Mouse (Mus musculus) MEL (cell line): ENCODE measurements at regions not wholly inside any gene's neighbourhood (a gene's known extent, or its start where the extent isn't known, plus 50 kb on each side); places are given as distances from the start of the nearest gene placed in this dataset.

Source experiments
- DNase-seq: peaks from one replicate; pipeline ENCODE4 v3.0.0; 2011; ENCODE audit warnings: low read depth, low spot score
- H3K27ac ChIP-seq: 2 replicates; pipeline ENCODE4 v1.5.1; 2012; ENCODE audit warnings: low read depth, mild to moderate bottlenecking, control low read depth, low read length, moderate library complexity; ENCODE audit not compliant: control insufficient read depth
- H3K27me3 ChIP-seq, 2 experiments: fragments of 150-350 bp in 1 of 2; sonication (generic) in 1 of 2; 2 replicates each; pipeline ENCODE4 v1.6.1; 2012; ENCODE audit warnings: low read length in 2 of 2, mild to moderate bottlenecking in 2 of 2, improper control_type of control experiment in 1 of 2, moderate library complexity in 1 of 2; ENCODE audit not compliant: insufficient read depth in 2 of 2, control insufficient read depth in 1 of 2
- H3K36me3 ChIP-seq, 2 experiments: 2 replicates each; pipeline ENCODE4 v1.6.1; 2012 to 2014; ENCODE audit warnings: low read length in 2 of 2, improper control_type of control experiment in 1 of 2, inconsistent platforms in 1 of 2, mild to moderate bottlenecking in 1 of 2; ENCODE audit not compliant: insufficient read depth in 2 of 2, control insufficient read depth in 1 of 2
- H3K4me1 ChIP-seq, 2 experiments: fragments of 150-350 bp in 1 of 2; sonication (generic) in 1 of 2; 2 replicates each; pipeline ENCODE4 v1.6.1; 2012; ENCODE audit warnings: low read length in 2 of 2, improper control_type of control experiment in 1 of 2, mild to moderate bottlenecking in 1 of 2; ENCODE audit not compliant: insufficient read depth in 2 of 2, control insufficient read depth in 1 of 2
- H3K4me3 ChIP-seq, 2 experiments: fragments of 150-350 bp in 1 of 2; sonication (generic) in 1 of 2; 2 replicates each; pipeline ENCODE4 v1.5.1; 2012; ENCODE audit warnings: low read depth in 2 of 2, low read length in 2 of 2, mild to moderate bottlenecking in 2 of 2, moderate library complexity in 2 of 2, control low read depth in 1 of 2, improper control_type of control experiment in 1 of 2; ENCODE audit not compliant: control insufficient read depth in 1 of 2, insufficient read depth in 1 of 2
- H3K79me2 ChIP-seq: 2 replicates; pipeline ENCODE4 v1.6.1; 2012; ENCODE audit warnings: mild to moderate bottlenecking, low read length, moderate library complexity; ENCODE audit not compliant: control insufficient read depth, poor library complexity, insufficient read depth
- H3K9ac ChIP-seq: 2 replicates; pipeline ENCODE4 v1.6.1; 2012; ENCODE audit warnings: low read depth, mild to moderate bottlenecking, control low read depth, low read length, moderate library complexity; ENCODE audit not compliant: control insufficient read depth, poor library complexity, severe bottlenecking
- H3K9me3 ChIP-seq: fragments of 150-350 bp; sonication (generic); replicated peaks from 2 replicates; pipeline ENCODE4 v1.6.1; 2012; ENCODE audit warnings: mild to moderate bottlenecking, low read length, improper control_type of control experiment, moderate library complexity; ENCODE audit not compliant: insufficient read depth
- BHLHE40 ChIP-seq: IDR thresholded peaks from 2 replicates; pipeline ENCODE4 v1.6.1; 2012; ENCODE audit warnings: low read depth, mild to moderate bottlenecking, inconsistent platforms, low read length, improper control_type of control experiment, borderline replicate concordance
- CHD1 ChIP-seq: IDR thresholded peaks from 2 replicates; pipeline ENCODE4 v1.6.1; 2012; ENCODE audit warnings: low read depth, mild to moderate bottlenecking, inconsistent platforms, low read length, improper control_type of control experiment
- CHD2 ChIP-seq: IDR thresholded peaks from 2 replicates; pipeline ENCODE4 v1.6.1; 2011; ENCODE audit warnings: low read length, improper control_type of control experiment
- CTCF ChIP-seq, 3 experiments: IDR thresholded peaks in 2 of 3; conservative IDR thresholded peaks in 1 of 3; 2 replicates each; pipeline ENCODE4 v1.5.1; 2011 to 2012; ENCODE audit warnings: low read length in 3 of 3, low read depth in 2 of 3, mild to moderate bottlenecking in 2 of 3, improper control_type of control experiment in 1 of 3, inconsistent platforms in 1 of 3, mixed read lengths in 1 of 3, moderate library complexity in 1 of 3; ENCODE audit not compliant: control insufficient read depth in 1 of 3, insufficient read depth in 1 of 3, poor library complexity in 1 of 3, severe bottlenecking in 1 of 3
- ELF1 ChIP-seq: IDR thresholded peaks from 2 replicates; pipeline ENCODE4 v1.6.1; 2014; ENCODE audit warnings: low read depth, mild to moderate bottlenecking, inconsistent platforms, low read length, improper control_type of control experiment, moderate library complexity
- GABPA ChIP-seq: IDR thresholded peaks from 2 replicates; pipeline ENCODE4 v1.6.1; 2012; ENCODE audit warnings: low read depth, mild to moderate bottlenecking, inconsistent platforms, low read length, improper control_type of control experiment, moderate library complexity
- GATA1 ChIP-seq: IDR thresholded peaks from 2 replicates; pipeline ENCODE4 v1.6.1; 2011; ENCODE audit warnings: low read depth, low read length, improper control_type of control experiment
- JUND ChIP-seq: IDR thresholded peaks from 2 replicates; pipeline ENCODE4 v1.6.1; 2011; ENCODE audit warnings: low read depth, mild to moderate bottlenecking, improper control_type of control experiment, low read length
- KAT2A ChIP-seq: conservative IDR thresholded peaks from 2 replicates; pipeline ENCODE4 v1.6.1; 2012; ENCODE audit warnings: low read depth, low read length, improper control_type of control experiment, inconsistent platforms
- MAFK ChIP-seq: IDR thresholded peaks from 2 replicates; pipeline ENCODE4 v1.6.1; 2011; ENCODE audit warnings: low read depth, mild to moderate bottlenecking, low read length, improper control_type of control experiment, borderline replicate concordance
- MAX ChIP-seq: IDR thresholded peaks from 2 replicates; pipeline ENCODE4 v1.6.1; 2011; ENCODE audit warnings: low read length, improper control_type of control experiment
- MEF2A ChIP-seq: IDR thresholded peaks from 2 replicates; pipeline ENCODE4 v1.6.1; 2014; ENCODE audit warnings: low read depth, mild to moderate bottlenecking, inconsistent platforms, low read length, improper control_type of control experiment; ENCODE audit not compliant: poor library complexity, insufficient replicate concordance, severe bottlenecking; ENCODE audit errors: extremely low read depth
- MYB ChIP-seq: IDR thresholded peaks from 2 replicates; pipeline ENCODE4 v1.6.1; 2011; ENCODE audit warnings: mild to moderate bottlenecking, low read depth, low read length, improper control_type of control experiment
- NELFE ChIP-seq: IDR thresholded peaks from 2 replicates; pipeline ENCODE4 v1.6.1; 2011; ENCODE audit warnings: low read depth, low read length, improper control_type of control experiment
- POLR2A ChIP-seq, 2 experiments: IDR thresholded peaks; 2 replicates each; pipeline ENCODE4 v1.6.1; 2011 to 2012; ENCODE audit warnings: low read length in 2 of 2, mild to moderate bottlenecking in 2 of 2, control low read depth in 1 of 2, improper control_type of control experiment in 1 of 2, low read depth in 1 of 2, moderate library complexity in 1 of 2; ENCODE audit not compliant: control insufficient read depth in 1 of 2, insufficient read depth in 1 of 2, poor library complexity in 1 of 2
- POLR2AphosphoS2 ChIP-seq: IDR thresholded peaks from 2 replicates; pipeline ENCODE4 v1.6.1; 2011; ENCODE audit warnings: low read length, improper control_type of control experiment
- POLR2AphosphoS5 ChIP-seq: IDR thresholded peaks from 2 replicates; pipeline ENCODE4 v1.6.1; 2012; ENCODE audit warnings: low read depth, borderline replicate concordance, mild to moderate bottlenecking, inconsistent platforms, low read length, moderate library complexity, mixed read lengths
- RAD21 ChIP-seq: IDR thresholded peaks from 2 replicates; pipeline ENCODE4 v1.6.1; 2011; ENCODE audit warnings: mild to moderate bottlenecking, low read depth, low read length, improper control_type of control experiment
- SMC3 ChIP-seq: IDR thresholded peaks from 2 replicates; pipeline ENCODE4 v1.6.1; 2011; ENCODE audit warnings: low read depth, low read length, improper control_type of control experiment
- TBP ChIP-seq: IDR thresholded peaks from 2 replicates; pipeline ENCODE4 v1.8.0; 2011; ENCODE audit warnings: low read depth, low read length, improper control_type of control experiment
- TCF12 ChIP-seq: IDR thresholded peaks from 2 replicates; pipeline ENCODE4 v1.6.1; 2014; ENCODE audit warnings: low read depth, mild to moderate bottlenecking, inconsistent platforms, low read length, improper control_type of control experiment, moderate library complexity
- UBTF ChIP-seq: IDR thresholded peaks from 2 replicates; pipeline ENCODE4 v1.6.1; 2012; ENCODE audit warnings: low read depth, mild to moderate bottlenecking, inconsistent platforms, low read length, improper control_type of control experiment, moderate library complexity, borderline replicate concordance; ENCODE audit not compliant: insufficient read depth
- ZC3H11A ChIP-seq: IDR thresholded peaks from 2 replicates; pipeline ENCODE4 v1.6.1; 2012; ENCODE audit warnings: low read depth, mild to moderate bottlenecking, inconsistent platforms, low read length, improper control_type of control experiment
- ZMIZ1 ChIP-seq: IDR thresholded peaks from 2 replicates; pipeline ENCODE4 v1.6.1; 2012; ENCODE audit warnings: low read depth, mild to moderate bottlenecking, inconsistent platforms, low read length, improper control_type of control experiment, moderate library complexity
- ZNF384 ChIP-seq: IDR thresholded peaks from 2 replicates; pipeline ENCODE4 v1.6.1; 2012; ENCODE audit warnings: low read depth, mild to moderate bottlenecking, inconsistent platforms, low read length, improper control_type of control experiment

DNA sequence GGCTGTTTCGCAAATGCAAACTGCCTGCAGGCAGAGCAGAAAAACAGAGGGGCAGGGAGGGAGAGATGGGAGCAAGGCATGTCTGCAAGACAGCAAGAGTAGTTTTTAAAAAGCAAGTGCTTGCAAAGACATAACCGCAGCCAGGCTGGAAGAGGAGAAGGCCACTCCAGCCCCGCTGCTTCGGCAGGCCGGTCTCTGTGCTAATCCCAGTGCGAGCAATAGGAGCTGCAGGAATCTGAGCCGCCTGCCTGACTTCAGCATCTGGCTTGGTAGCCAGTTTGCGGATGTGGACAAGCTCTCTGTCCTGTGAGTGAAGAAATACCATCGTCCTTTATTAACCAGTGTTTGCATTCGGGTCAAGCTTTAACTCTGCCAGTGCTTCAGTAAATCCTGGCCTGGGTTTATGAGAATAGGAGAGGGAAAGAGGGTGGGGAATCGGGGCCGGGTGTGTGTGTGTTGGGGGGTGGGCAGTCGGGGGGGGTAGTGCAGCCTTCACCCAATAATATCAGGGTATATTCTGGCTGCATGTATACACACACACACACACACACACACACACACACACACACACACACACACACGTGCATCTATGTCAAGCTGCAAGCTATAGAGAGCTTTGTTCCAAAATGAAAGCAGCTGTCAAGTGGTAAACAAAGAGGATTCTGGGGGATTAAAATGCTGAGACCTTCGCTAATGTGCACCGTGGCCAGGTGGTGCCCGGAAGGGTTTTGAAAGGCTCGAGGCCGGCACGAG lies 69.6 kb upstream of the Ephb1 start:
- DNase-seq: no peak
- TF ChIP-seq JUND: no peak
- no peak for TF ChIP-seq POLR2A (IDR thresholded peaks at IDR 0.05; ENCODE audit: control insufficient read depth in 1 of 2, insufficient read depth in 1 of 2, low read depth in 1 of 2, low read length in 2 of 2, poor library complexity in 1 of 2)
- no peak for TF ChIP-seq ZMIZ1
- no peak for TF ChIP-seq BHLHE40
- TF ChIP-seq NELFE: no peak
- TF ChIP-seq TBP: no peak
- TF ChIP-seq GABPA: no peak
- no peak for TF ChIP-seq GATA1
- TF ChIP-seq MEF2A: no peak
- no peak for TF ChIP-seq CHD1
- TF ChIP-seq CHD2: no peak
- no peak for TF ChIP-seq UBTF
- no peak for TF ChIP-seq CTCF (IDR thresholded peaks at IDR 0.05 in 2 of 3, conservative IDR thresholded peaks at IDR 0.05 in 1 of 3; ENCODE audit: control insufficient read depth in 1 of 3, insufficient read depth in 1 of 3, low read depth in 2 of 3, low read length in 3 of 3, poor library complexity in 1 of 3, severe bottlenecking in 1 of 3)
- TF ChIP-seq, all 39 proteins: peak for 0
- no peak overlapping the region for H3K9ac ChIP-seq
- H3K4me1 ChIP-seq: no peaks in the 10 kb centered on the region
- H3K27me3 ChIP-seq: no peaks in the 10 kb centered on the region
- H3K79me2 ChIP-seq: no peaks in the 10 kb centered on the region
- H3K27ac ChIP-seq: no peak overlapping the region
- no peak overlapping the region for H3K4me3 ChIP-seq
- H3K9me3 ChIP-seq: no peaks in the 10 kb centered on the region
- no peaks in the 10 kb centered on the region for H3K36me3 ChIP-seq

DNA sequence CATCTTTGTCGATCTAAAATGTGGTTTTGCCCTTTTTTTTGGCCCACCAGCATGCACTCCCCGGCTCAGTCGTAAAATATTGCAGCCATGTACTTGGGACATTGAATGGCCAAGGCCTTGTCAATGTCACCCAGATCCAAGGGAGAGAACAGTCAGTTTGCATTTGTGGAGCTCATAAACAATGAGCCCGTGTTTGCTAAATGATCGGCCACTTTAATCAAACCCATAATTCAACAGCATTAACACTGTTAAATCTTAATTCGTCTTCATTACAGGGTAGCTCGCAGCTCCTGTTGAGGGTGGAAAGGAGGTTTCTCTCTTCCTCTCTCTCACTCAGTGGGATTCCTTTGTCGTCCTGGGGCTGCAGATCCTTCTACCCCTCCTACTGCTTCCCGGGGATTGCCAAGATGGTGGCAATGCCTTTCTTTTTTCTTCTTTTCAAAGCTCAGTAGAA lies 69.0 kb upstream of the Ephb1 start:
- no peak overlapping the region for H3K27ac ChIP-seq
- no peaks in the 10 kb centered on the region for H3K79me2 ChIP-seq
- H3K9ac ChIP-seq: no peak overlapping the region
- DNase-seq: no peak
- H3K4me3 ChIP-seq: no peak overlapping the region
- H3K9me3 ChIP-seq: no peaks in the 10 kb centered on the region
- no peaks in the 10 kb centered on the region for H3K36me3 ChIP-seq
- TF ChIP-seq TCF12 (no peak), MYB (no peak), SMC3 (no peak), KAT2A (no peak), MAFK (no peak), GATA1 (no peak), ZMIZ1 (no peak), MAX (no peak), POLR2AphosphoS5 (no peak), NELFE (no peak), ZNF384 (no peak), POLR2AphosphoS2 (no peak), RAD21 (no peak), ZC3H11A (no peak), ELF1 (no peak)
- no peaks in the 10 kb centered on the region for H3K27me3 ChIP-seq
- H3K4me1 ChIP-seq: no peaks in the 10 kb centered on the region
